Mouse (Mus musculus) lung, postnatal 0 days (tissue): ENCODE data around the gene Limd1.

Source experiments
- CTCF ChIP-seq: IDR thresholded peaks from 2 replicates; pipeline ENCODE4 v1.5.1; 2016; ENCODE audit warnings: antibody characterized with exemption, mild to moderate bottlenecking
- EP300 ChIP-seq: IDR thresholded peaks from 2 replicates; pipeline ENCODE4 v1.6.1; 2016; ENCODE audit warnings: antibody characterized with exemption, mild to moderate bottlenecking, control low read depth

- no peak for TF ChIP-seq CTCF
- no peak for TF ChIP-seq EP300
These were observed 30.5 kb downstream of the Limd1 start for GRCm38 (mm10) chr9:123508986-123509385.
